Mouse (Mus musculus) liver, embryonic 13.5 days (tissue): ENCODE results near the gene Sorcs3. TPM values are rescaled to one million over a fixed set of nuclear protein-coding genes. Genes with fewer than 3 reads are reported as not detected.

Source experiments
- ATAC-seq: fragments of 200-750 bp; cut with Nextera tagmentation; 2 replicates; pipeline ENCODE4 v1.8.0; 2017; ENCODE audit warnings: low read depth, mild to moderate bottlenecking, moderate number of reproducible peaks, moderate library complexity
- DNase-seq: peaks from one replicate; pipeline ENCODE4 v3.0.0; 2022
- H3K27ac ChIP-seq: fragments of 300-500 bp; sonication (generic); 2 replicates; pipeline ENCODE4 v1.5.1; 2015; ENCODE audit warnings: moderate library complexity, mild to moderate bottlenecking, inconsistent platforms
- H3K27me3 ChIP-seq: fragments of 300-500 bp; sonication (generic); 2 replicates; pipeline ENCODE4 v1.6.1; 2015; ENCODE audit warnings: mild to moderate bottlenecking, inconsistent platforms
- H3K36me3 ChIP-seq: fragments of 300-500 bp; sonication (generic); 2 replicates; pipeline ENCODE4 v1.6.1; 2015; ENCODE audit warnings: mild to moderate bottlenecking, inconsistent platforms
- H3K4me1 ChIP-seq: fragments of 300-500 bp; sonication (generic); replicated peaks from 2 replicates; pipeline ENCODE4 v1.6.1; 2015; ENCODE audit warnings: inconsistent platforms
- H3K4me2 ChIP-seq: fragments of 300-500 bp; sonication (generic); 2 replicates; pipeline ENCODE4 v1.6.1; 2015; ENCODE audit warnings: inconsistent platforms, mild to moderate bottlenecking, moderate library complexity
- H3K4me3 ChIP-seq: fragments of 300-500 bp; sonication (generic); replicated peaks from 2 replicates; pipeline ENCODE4 v1.5.1; 2015; ENCODE audit warnings: mild to moderate bottlenecking, inconsistent platforms
- H3K9ac ChIP-seq: fragments of 300-500 bp; sonication (generic); 2 replicates; pipeline ENCODE4 v1.6.1; 2015; ENCODE audit warnings: mild to moderate bottlenecking, inconsistent platforms
- H3K9me3 ChIP-seq: fragments of 300-500 bp; sonication (generic); replicated peaks from 2 replicates; pipeline ENCODE4 v1.6.1; 2016; ENCODE audit warnings: inconsistent platforms
- WGBS: fragments of 180-500 bp; shearing (Covaris S2); methylation state at CpG from one replicate; pipeline ENCODE4 v1.1.7; 2015; ENCODE audit not compliant: insufficient replicate concordance; 5-methylcytosine and 5-hydroxymethylcytosine counted together
- polyA plus RNA-seq: library from polyadenylated mRNA; unstranded; fragments of >200 nt; fragmentation: Nextera tagmentation; extraction: Ambion mirVana; gene quantifications from 2 replicates; pipeline ENCODE4 v1.2.1, GENCODE M21; 2015

Sorcs3 gene
- polyA plus RNA-seq, 1 experiment from 2014 or later = 0.13 TPM

DNA sequence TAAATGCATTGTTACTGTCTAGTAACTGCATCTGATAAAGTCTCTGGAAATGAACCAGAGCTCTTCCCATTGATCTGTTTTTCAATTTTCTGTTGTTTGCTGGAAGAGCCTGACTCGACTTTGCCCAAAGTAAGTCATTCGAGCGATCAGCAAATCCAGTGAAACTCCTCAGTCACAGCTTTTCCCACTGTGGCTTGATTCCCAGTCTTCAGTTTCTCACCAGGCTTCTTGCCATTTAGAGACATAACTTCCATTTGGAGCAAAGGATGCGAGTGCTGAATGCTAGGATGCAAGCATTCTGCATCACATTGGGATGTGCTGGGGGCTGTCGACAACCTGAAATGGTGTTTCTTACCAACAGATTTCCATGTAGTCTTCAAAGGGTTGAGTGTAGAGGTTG is 521.8 kb downstream of the Sorcs3 start:
- Histone ChIP-seq H3K9me3 (no peaks in the 10 kb centered on the region), H3K4me3 (no peak overlapping the region), H3K27ac (no peak overlapping the region), H3K4me2 (no peak overlapping the region), H3K27me3 (no peaks in the 10 kb centered on the region), H3K9ac (no peak overlapping the region), H3K36me3 (no peaks in the 10 kb centered on the region), H3K4me1 (no peaks in the 10 kb centered on the region)
- 69% methylated on average over 5 of the region's 5 CpGs for WGBS
- no peak for ATAC-seq
- DNase-seq = no peak

- no peaks in the 10 kb centered on the region for H3K36me3 ChIP-seq
- no peak for DNase-seq
- no peaks in the 10 kb centered on the region for H3K9me3 ChIP-seq
- ATAC-seq = no peak
- no peaks in the 10 kb centered on the region for H3K27me3 ChIP-seq
- no peak overlapping the region for H3K4me3 ChIP-seq
- H3K4me2 ChIP-seq = no peak overlapping the region
- 74% methylated on average over 10 of the region's 10 CpGs for WGBS
- no peaks in the 10 kb centered on the region for H3K4me1 ChIP-seq
- H3K9ac ChIP-seq = no peak overlapping the region
- no peak overlapping the region for H3K27ac ChIP-seq
These were observed 525.9 kb downstream of the Sorcs3 start for GRCm38 (mm10) chr19:48731731-48732130.

- Histone ChIP-seq H3K27me3 (no peaks in the 10 kb centered on the region), H3K36me3 (no peaks in the 10 kb centered on the region), H3K27ac (no peak overlapping the region), H3K9me3 (no peaks in the 10 kb centered on the region), H3K4me1 (no peaks in the 10 kb centered on the region), H3K4me2 (no peak overlapping the region), H3K4me3 (no peak overlapping the region), H3K9ac (no peak overlapping the region)
- ATAC-seq (no peak), DNase-seq (no peak)
- 53% methylated on average over 4 of the region's 4 CpGs for WGBS
These were observed 528.5 kb downstream of the Sorcs3 start for GRCm38 (mm10) chr19:48734370-48734769.

DNA sequence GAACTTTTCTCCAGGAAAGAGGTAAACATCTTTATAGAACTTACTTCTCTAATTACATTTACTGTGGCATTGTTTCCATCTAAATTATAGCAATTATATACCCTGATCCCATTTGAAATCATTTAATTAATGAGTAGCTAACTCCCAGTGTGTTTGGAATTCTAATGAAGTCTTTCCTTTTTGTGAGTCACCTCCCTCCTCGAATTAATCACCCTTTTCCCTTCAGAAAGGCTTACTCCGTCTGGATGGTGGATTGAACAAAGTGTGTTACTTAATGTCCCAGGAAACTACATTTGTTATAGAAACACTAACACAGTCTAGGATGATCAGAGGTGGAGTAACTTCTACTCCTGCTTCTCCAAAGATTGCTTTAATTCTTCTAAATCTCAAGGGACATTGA is 531.7 kb downstream of the Sorcs3 start:
- no peak for DNase-seq
- no peaks in the 10 kb centered on the region for H3K36me3 ChIP-seq
- H3K9me3 ChIP-seq = no peaks in the 10 kb centered on the region
- ATAC-seq = no peak
- WGBS = 47% methylated on average over 2 of the region's 2 CpGs
- H3K9ac ChIP-seq = no peak overlapping the region
- H3K27ac ChIP-seq = no peak overlapping the region
- no peak overlapping the region for H3K4me2 ChIP-seq
- H3K27me3 ChIP-seq = no peaks in the 10 kb centered on the region
- H3K4me1 ChIP-seq = no peaks in the 10 kb centered on the region
- no peak overlapping the region for H3K4me3 ChIP-seq

GRCm38 (mm10) chr19:48755156-48755555 is 549.3 kb downstream of the Sorcs3 start:
- Histone ChIP-seq H3K9me3 (no peaks in the 10 kb centered on the region; the same call in 1 of the 2 replicates), H3K4me1 (no peaks in the 10 kb centered on the region), H3K9ac (no peak overlapping the region), H3K36me3 (no peaks in the 10 kb centered on the region), H3K4me3 (no peak overlapping the region), H3K4me2 (no peak overlapping the region), H3K27ac (no peak overlapping the region), H3K27me3 (no peaks in the 10 kb centered on the region)
- DNase-seq (no peak), ATAC-seq (no peak)
- 77% methylated on average over 9 of the region's 9 CpGs for WGBS

DNA sequence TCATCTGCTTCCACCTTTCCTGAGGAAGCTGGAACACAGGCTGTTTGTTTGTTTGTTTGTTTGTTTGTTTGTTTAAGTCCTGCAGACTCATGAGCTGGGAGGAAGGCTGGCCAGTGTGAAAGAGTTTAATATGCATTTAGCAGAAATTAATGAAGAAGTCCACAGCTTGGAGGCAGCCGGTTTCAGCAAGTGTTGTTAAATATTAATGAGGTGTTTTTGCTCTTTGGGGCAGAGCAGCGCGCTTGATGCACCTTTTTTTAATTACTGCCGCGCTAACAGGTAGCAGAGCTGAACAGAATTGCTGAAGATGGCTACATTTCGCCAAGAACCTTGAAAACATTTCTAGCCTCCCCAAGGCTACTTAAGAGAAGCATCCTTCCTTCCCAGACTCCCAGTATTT is 551.0 kb downstream of the Sorcs3 start:
- Histone ChIP-seq H3K4me3 (no peak overlapping the region), H3K9ac (no peak overlapping the region), H3K27ac (no peak overlapping the region), H3K9me3 (no peaks in the 10 kb centered on the region; the same call in 1 of the 2 replicates), H3K4me1 (no peaks in the 10 kb centered on the region), H3K4me2 (no peak overlapping the region), H3K27me3 (no peaks in the 10 kb centered on the region), H3K36me3 (no peaks in the 10 kb centered on the region)
- no peak for ATAC-seq
- DNase-seq = no peak
- WGBS = 70% methylated on average over 6 of the region's 6 CpGs

DNA sequence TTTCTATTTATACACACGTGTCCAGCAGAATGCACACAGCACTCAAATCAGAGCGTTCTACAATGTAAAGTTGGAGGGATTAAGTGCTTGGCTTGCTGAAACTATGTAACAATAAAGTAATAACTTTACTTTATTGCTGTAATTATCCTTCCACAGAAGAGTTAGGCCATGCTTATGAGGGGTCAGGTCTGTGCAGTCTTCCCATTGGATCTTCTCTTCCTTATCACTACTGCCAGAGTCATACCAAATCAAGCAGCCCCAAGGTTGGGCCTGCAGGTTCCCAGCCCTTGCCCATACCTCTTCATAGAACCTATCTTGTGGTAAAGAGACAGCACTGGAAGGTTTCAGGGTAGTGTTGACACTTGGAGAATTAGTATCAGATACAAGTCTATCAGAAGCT is 560.7 kb downstream of the Sorcs3 start:
- ATAC-seq = no peak
- Histone ChIP-seq H3K9me3 (no peaks in the 10 kb centered on the region), H3K4me3 (no peak overlapping the region)

GRCm38 (mm10) chr19:48771565-48771964 is 565.7 kb downstream of the Sorcs3 start:
- Histone ChIP-seq H3K9me3 (no peaks in the 10 kb centered on the region), H3K4me2 (no peak overlapping the region), H3K9ac (no peak overlapping the region), H3K4me3 (no peak overlapping the region), H3K27ac (no peak overlapping the region), H3K27me3 (no peaks in the 10 kb centered on the region), H3K36me3 (no peaks in the 10 kb centered on the region), H3K4me1 (no peaks in the 10 kb centered on the region)
- ATAC-seq = no peak
- DNase-seq = no peak
- WGBS = 53% methylated on average over 2 of the region's 2 CpGs

More for the DNA sequence above, 560.7 kb downstream of the Sorcs3 start:
- Histone ChIP-seq H3K36me3 (no peaks in the 10 kb centered on the region), H3K27ac (no peak overlapping the region), H3K4me2 (no peak overlapping the region), H3K4me1 (no peaks in the 10 kb centered on the region), H3K9ac (no peak overlapping the region), H3K27me3 (no peaks in the 10 kb centered on the region)
- 77% methylated on average over 2 of the region's 2 CpGs for WGBS
- DNase-seq = no peak

GRCm38 (mm10) chr19:48779095-48779765 is 573.4 kb downstream of the Sorcs3 start:
- H3K4me1 ChIP-seq = no peaks in the 10 kb centered on the region
- ATAC-seq (no peak), DNase-seq (no peak)
- no peak overlapping the region for H3K4me2 ChIP-seq
- 52% methylated on average over 3 of the region's 3 CpGs for WGBS
- no peak overlapping the region for H3K27ac ChIP-seq
- H3K27me3 ChIP-seq = no peaks in the 10 kb centered on the region
- H3K4me3 ChIP-seq = no peak overlapping the region
- no peaks in the 10 kb centered on the region for H3K9me3 ChIP-seq
- no peak overlapping the region for H3K9ac ChIP-seq
- H3K36me3 ChIP-seq = no peaks in the 10 kb centered on the region

DNA sequence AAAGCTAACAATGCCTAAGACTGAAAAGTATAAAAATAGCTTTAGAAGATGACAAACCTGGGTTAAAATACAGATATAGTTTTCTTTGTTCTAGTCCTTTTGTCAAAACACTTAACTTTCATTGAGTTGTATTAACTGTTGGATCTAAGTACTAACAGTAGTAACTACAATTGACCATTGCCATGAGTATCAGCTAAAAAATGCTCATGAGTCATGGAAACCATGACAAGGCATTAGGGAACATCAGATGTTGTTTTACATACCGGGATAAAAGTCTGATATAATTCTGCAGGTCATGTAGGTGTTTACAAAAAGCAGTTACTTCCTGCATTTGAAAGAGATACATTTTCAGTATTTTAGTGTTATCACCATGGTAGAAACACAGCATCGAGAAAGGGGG is 575.0 kb downstream of the Sorcs3 start:
- H3K4me1 ChIP-seq = no peaks in the 10 kb centered on the region
- ATAC-seq (no peak), DNase-seq (no peak)
- H3K27ac ChIP-seq = no peak overlapping the region
- H3K36me3 ChIP-seq = no peaks in the 10 kb centered on the region
- H3K4me3 ChIP-seq = no peak overlapping the region
- WGBS = 52% methylated on average over 2 of the region's 2 CpGs
- no peak overlapping the region for H3K4me2 ChIP-seq
- no peaks in the 10 kb centered on the region for H3K9me3 ChIP-seq
- H3K27me3 ChIP-seq = no peaks in the 10 kb centered on the region
- H3K9ac ChIP-seq = no peak overlapping the region

- Histone ChIP-seq H3K27ac (no peak overlapping the region), H3K36me3 (no peaks in the 10 kb centered on the region), H3K27me3 (no peaks in the 10 kb centered on the region), H3K4me1 (no peaks in the 10 kb centered on the region), H3K4me3 (no peak overlapping the region), H3K9me3 (no peaks in the 10 kb centered on the region), H3K4me2 (no peak overlapping the region), H3K9ac (no peak overlapping the region)
- ATAC-seq (no peak), DNase-seq (no peak)
- WGBS = 69% methylated on average over 7 of the region's 7 CpGs
These were observed 576.3 kb downstream of the Sorcs3 start for GRCm38 (mm10) chr19:48782024-48782721.

DNA sequence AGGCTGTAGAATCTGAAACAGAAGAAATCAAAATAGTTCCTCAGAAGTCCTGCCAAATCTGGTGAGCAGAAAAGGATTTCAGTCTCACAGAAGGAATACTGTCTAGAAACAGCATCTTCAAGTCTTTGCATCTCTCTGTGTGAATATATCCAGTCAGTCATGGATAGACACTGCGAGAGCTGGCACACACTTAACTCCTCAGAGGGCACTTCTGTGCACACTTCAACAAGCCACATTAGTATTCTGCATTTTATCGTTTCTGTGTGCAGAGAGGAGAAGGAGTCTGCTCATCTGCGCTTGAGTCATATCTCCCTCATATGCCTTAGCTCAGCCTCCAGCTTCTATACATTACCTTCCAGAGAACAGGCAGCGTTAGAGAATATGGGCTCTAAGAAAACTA is 581.4 kb downstream of the Sorcs3 start:
- no peak overlapping the region for H3K27ac ChIP-seq
- H3K4me2 ChIP-seq = no peak overlapping the region
- no peak for ATAC-seq
- no peak for DNase-seq
- H3K4me3 ChIP-seq = no peak overlapping the region
- H3K4me1 ChIP-seq = no peaks in the 10 kb centered on the region
- H3K36me3 ChIP-seq = no peaks in the 10 kb centered on the region
- H3K27me3 ChIP-seq = no peaks in the 10 kb centered on the region
- H3K9ac ChIP-seq = no peak overlapping the region
- 64% methylated on average over 4 of the region's 4 CpGs for WGBS
- no peaks in the 10 kb centered on the region; the same call in 1 of the 2 replicates for H3K9me3 ChIP-seq
